Mouse (Mus musculus) embryo, embryonic 9.5 days (tissue): Measurements from ENCODE around the gene Tmcc1.
"Not testable (repeated sequence)": the region's sequence is repeated elsewhere in the genome, so short reads cannot be mapped to it uniquely, and the experiment has no call there.

Source experiments
- DNase-seq: peaks from one replicate; pipeline ENCODE4 v3.0.0-alpha.2; 2017; ENCODE audit errors: extremely low spot score

The Tmcc1 gene

GRCm38 (mm10) chr6:116077608-116078007 is 115.7 kb downstream of the Tmcc1 start:
- DNase-seq, result no peak

GRCm38 (mm10) chr6:116074892-116075291 is 118.4 kb downstream of the Tmcc1 start:
- DNase-seq, result no peak

DNA sequence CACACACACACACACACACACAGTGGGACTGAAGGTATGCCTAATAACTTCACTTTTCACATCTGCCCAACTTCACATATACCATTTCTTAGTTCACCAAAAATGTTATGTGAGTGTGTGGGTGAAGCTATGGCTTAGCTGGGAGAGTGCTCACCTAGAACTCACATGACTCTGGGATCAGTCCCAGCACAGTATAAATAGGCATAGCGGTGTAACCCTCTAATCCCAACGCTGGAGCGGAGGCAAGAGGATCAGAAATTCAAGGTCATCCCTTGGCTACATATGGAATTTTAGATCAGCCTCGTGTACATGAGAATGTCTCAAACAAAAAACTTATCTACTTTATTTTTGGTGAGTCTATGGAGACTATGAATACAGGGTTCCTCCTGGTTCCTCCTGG is 119.7 kb downstream of the Tmcc1 start:
- DNase-seq, result no peak

DNA sequence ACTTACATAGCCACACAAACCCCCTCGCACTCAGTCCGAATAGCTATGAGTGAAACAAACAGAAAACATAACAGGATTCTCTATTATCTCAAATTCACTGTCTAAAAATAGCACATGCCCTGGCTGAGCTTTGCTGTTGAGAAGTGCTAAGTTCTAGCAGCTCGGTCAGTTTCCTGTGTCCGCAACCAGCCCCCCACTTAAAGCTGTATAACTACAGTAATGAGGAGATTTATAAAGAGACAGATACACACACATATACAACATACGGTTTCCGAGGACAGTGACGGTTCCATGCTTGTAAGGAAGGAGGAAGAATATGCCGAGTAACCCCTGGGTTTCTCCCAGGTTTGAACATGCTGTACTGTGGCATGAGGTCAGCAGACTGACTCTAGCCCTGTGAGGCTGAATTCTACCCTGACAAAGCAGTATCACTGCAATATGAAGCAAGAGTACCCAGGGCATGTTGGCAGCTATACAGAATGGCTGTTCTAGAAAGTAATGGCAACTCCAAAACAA is 120.5 kb downstream of the Tmcc1 start:
- DNase-seq, result no peak

GRCm38 (mm10) chr6:116072221-116072745 is 121.0 kb downstream of the Tmcc1 start:
- DNase-seq, result no peak

DNA sequence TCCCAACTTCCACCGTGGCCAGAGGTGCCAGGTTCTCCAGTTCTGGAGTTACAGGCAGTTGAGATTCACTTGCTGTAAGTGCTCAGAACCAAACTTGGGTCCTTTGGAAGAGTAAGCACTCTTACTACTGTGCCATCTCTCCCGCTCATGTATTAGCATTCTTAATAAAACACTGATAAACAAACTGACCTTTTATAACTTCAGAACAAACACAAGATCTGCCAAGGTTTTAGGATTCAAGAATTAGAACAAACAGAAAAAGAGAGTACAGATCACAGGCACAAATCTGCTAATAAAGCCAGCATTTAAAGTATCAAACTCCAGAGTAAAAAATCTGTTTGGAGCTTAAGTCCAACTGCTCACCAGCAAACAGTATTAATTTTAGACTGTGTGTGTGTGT is 121.5 kb downstream of the Tmcc1 start:
- no peak for DNase-seq

GRCm38 (mm10) chr6:116070558-116070957 is 122.7 kb downstream of the Tmcc1 start:
- DNase-seq, result no peak

DNA sequence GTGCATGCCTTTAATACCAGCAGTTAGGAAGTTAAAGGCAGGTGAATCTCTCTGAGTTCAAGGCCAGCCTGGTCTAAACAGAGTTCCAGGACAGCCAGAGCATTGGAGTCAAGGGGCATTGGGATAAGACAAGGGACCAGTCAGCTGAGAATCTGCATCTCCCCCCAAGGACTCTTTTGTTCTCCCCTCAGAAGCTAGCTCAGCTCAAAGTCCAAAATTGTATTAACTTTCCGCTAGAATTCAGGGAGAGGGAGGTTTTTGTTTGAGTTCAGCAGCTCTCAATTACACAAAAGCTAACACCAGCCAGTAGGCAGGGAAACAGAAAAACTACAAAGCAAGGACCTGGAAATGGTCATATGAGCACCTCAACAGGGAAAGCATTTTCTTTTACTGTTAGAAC is 129.8 kb downstream of the Tmcc1 start:
- no peak for DNase-seq

GRCm38 (mm10) chr6:116059542-116059941 is 133.7 kb downstream of the Tmcc1 start:
- DNase-seq, result not testable (repeated sequence)

DNA sequence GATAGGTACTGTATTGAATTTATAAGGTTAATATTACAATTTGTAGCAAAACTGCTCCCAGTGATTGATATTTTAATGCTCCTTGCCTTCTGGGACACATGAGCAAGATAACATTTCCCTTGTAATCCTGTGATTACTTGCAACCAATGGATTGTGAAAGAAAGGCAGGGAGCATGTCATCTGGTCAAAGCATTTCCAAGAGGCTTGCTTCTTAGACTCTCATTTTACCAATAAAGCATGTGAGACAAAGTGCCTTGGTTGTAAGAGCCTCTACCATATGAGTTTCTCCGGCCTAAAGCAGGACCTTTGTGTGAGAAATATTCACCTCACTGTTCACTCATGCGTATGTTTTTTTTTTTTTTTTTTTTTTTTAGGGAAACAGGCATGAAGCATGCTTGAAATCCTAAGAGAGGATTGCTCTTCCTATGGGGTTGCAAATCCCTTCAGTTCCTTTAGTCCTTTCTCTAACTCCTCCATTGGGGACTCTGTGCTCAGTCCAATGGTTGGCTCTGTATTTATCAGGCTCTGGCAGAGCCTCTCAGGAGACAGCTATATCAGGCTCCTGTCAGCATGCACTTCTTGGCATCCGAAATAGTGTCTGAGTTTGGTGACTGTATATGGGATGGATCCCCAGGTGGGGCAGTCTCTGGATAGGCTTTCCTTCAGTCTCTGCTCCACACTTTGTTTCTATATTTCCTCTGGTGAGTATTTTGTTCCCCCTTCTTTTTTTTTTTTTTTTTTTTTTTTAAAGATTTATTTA is 134.6 kb downstream of the Tmcc1 start:
- no peak for DNase-seq

GRCm38 (mm10) chr6:116056676-116057264 is 136.5 kb downstream of the Tmcc1 start:
- DNase-seq, result peak; percentile 27

DNA sequence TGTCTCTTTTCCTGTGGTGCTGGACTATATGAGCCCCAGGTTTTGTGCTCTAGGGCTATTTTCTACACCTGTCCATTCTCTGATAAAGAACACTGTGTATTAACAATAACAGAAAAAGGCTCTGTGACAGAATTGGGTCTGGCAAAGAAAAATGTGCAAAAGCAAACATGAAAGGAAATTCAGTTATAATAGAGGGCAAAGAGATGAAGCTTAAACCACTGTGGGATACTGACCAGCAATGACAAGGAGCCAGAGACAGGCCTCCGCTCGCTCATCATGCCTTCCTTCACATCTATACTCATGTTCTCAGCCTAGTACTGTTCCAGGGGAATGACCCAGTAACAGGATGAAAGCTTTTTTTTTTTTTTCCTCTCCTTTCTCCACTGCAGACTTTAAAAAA is 137.5 kb downstream of the Tmcc1 start:
- DNase-seq, result no peak

- DNase-seq, result no peak
Observed at GRCm38 (mm10) chr6:116055001-116055471, 138.2 kb downstream of the Tmcc1 start.

GRCm38 (mm10) chr6:116047896-116048295 is 145.4 kb downstream of the Tmcc1 start:
- no peak for DNase-seq

DNA sequence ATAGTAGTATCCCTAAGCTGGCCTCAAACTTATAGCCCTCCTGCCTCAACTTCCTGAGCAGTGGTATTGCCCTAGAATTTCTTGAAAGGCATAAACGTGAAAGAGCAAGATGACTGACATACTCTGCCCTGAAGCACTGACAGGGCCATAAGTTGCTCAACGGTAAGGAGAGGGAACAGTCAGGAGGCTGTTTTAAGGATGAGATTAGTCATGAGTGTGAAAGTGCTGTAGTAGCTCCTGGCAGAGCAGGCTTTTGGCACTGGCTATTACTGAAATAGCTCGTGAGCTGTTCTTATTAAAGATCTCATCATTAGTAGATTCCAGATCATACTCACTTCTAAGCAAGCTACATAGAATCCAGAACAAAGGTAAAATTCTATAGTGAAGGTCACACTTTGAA is 145.9 kb downstream of the Tmcc1 start:
- no peak for DNase-seq

GRCm38 (mm10) chr6:116044039-116044438 is 149.2 kb downstream of the Tmcc1 start:
- DNase-seq, result no peak

GRCm38 (mm10) chr6:116038222-116038621 is 155.1 kb downstream of the Tmcc1 start:
- no peak for DNase-seq

DNA sequence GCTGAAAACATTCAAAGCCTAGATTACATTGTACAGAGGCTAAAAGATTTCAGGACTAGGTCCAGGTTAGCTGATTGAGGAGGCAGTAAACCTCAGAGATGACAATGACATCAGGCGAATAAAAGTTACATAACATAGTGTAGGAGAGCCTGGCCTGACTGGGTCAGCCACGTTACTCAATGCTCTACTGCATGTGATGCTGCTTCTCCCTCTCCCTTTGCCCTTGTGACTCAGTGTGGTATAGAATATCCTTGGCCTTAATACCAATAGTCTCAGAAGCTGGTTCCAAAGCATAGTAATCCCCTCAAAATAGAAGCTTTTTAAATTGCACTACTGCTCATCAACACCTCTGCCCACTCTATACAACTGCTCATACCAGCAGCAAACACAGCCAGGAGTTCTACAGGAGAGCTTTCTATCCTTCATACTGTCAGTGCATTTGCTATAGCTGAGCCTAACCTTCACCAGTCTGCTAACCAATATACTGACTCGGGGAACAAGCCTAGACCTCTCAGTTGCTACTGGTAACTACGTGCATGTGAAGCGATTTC is 155.9 kb downstream of the Tmcc1 start:
- no peak for DNase-seq

DNA sequence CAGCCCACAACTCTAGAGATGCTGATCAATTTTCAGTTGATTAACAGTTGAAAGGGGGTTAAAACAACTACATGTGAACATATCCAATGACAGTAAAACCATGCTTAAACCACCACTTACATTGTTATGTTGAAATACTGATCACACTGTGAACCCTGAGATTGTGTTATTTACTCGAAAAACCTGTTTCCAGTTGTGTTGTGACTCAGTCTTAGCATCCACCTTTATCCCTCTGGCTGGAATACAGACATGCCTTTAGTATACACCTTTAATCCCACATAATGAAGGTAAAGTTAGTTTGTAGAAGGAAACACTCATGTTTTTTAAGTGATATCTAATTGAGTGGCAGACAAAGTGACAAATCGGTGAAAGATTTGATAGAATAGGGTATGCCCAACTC is 156.7 kb downstream of the Tmcc1 start:
- DNase-seq, result no peak

GRCm38 (mm10) chr6:116031052-116031451 is 162.2 kb downstream of the Tmcc1 start:
- DNase-seq, result no peak

- DNase-seq, result no peak
Observed at GRCm38 (mm10) chr6:116024666-116025065, 168.6 kb downstream of the Tmcc1 start.

- no peak for DNase-seq
Observed at GRCm38 (mm10) chr6:116021961-116022485, 171.3 kb downstream of the Tmcc1 start.
